Comparison of ENCODE assay signal across 9 mouse cellular contexts in genomic region chr6:17358896-17359690, GRCm38 (mm10). TPM values are rescaled to one million over a fixed set of nuclear protein-coding genes. Genes with fewer than 3 reads are reported as not detected.
DNase-seq lines count a peak whose midpoint lies in the region; ATAC-seq lines count a peak whose summit lies in the region.
"Had no signal": no experiment of that assay in that cellular context is flagged by ENCODE, and none has a peak within 500 bp of the region (broad histone marks: within the 10 kb centered on the region; RNA-seq: fewer than 3 reads in every experiment).

No protein-coding gene starts in this region.

- WGBS in kidney, embryonic 14.5 days: 16% methylated on average over 6 of the region's 6 CpGs
- WGBS in forebrain, embryonic 14.5 days: 16% methylated on average over 6 of the region's 6 CpGs

- H3K9ac ChIP-seq in kidney, embryonic 14.5 days (ENCODE audit: low read depth, low read length): no peak overlapping the region
- H3K9ac ChIP-seq in forebrain, embryonic 14.5 days (ENCODE audit: low read length): no peak overlapping the region
- H3K9ac ChIP-seq: embryonic facial prominence, embryonic 15.5 days had no signal

- no peak overlapping the region for H3K4me2 ChIP-seq in kidney, embryonic 14.5 days (replicated peaks; ENCODE audit: low read depth, low read length)
- H3K4me2 ChIP-seq in forebrain, embryonic 14.5 days (ENCODE audit: low read length): no peak overlapping the region
- H3K4me2 ChIP-seq: embryonic facial prominence, embryonic 15.5 days had no signal

- DNase-seq in kidney, adult 18-20 months: peak; percentile 25
- DNase-seq in CD8-positive naive resting alpha-beta T cell, adult 2 months (ENCODE audit: low read depth in 2 of 2, low spot score in 2 of 2): peak; percentile 2 to 19
- peak; percentile 84 for DNase-seq in forebrain, embryonic 14.5 days (ENCODE audit: low spot score)
- DNase-seq in kidney, postnatal 14 days: peak; percentile 44
- DNase-seq in telencephalon, adult 2 months (ENCODE audit: low read depth, low spot score): peak; percentile 42

- H3K9me3 ChIP-seq in kidney, embryonic 14.5 days (ENCODE audit: control insufficient read depth, low read length): no peaks in the 10 kb centered on the region
- H3K9me3 ChIP-seq in forebrain, embryonic 14.5 days (replicated peaks; ENCODE audit: control insufficient read depth, low read length): no peaks in the 10 kb centered on the region
- H3K9me3 ChIP-seq: embryonic facial prominence, embryonic 15.5 days had no signal

- ATAC-seq in kidney, embryonic 14.5 days (ENCODE audit: low FRiP score, low TSS enrichment): no peak
- ATAC-seq in forebrain, embryonic 14.5 days: peak; percentile 85
- ATAC-seq in megakaryocyte progenitor cell, adult 5-6 weeks (replicated peaks; ENCODE audit: poor library complexity): peak; percentile 63

- H3K4me1 ChIP-seq in kidney, embryonic 14.5 days (ENCODE audit: control insufficient read depth, insufficient read depth, low read length): no peaks in the 10 kb centered on the region
- peaks cover 7% of the 10 kb centered on the region for H3K4me1 ChIP-seq in brown adipose tissue, adult 24 weeks (ENCODE audit: control insufficient read depth, insufficient read depth, insufficient read length, low read length)
- no peaks in the 10 kb centered on the region for H3K4me1 ChIP-seq in forebrain, embryonic 14.5 days (ENCODE audit: control insufficient read depth, insufficient read depth, low read length)
- H3K4me1 ChIP-seq: embryonic facial prominence, embryonic 15.5 days had no signal

- no peaks in the 10 kb centered on the region for H3K27me3 ChIP-seq in kidney, embryonic 14.5 days (ENCODE audit: control insufficient read depth, insufficient read depth, low read length)
- no peaks in the 10 kb centered on the region for H3K27me3 ChIP-seq in forebrain, embryonic 14.5 days (replicated peaks; ENCODE audit: control insufficient read depth, insufficient read depth, low read length)
- H3K27me3 ChIP-seq: embryonic facial prominence, embryonic 15.5 days had no signal

- no peaks in the 10 kb centered on the region for H3K36me3 ChIP-seq in kidney, embryonic 14.5 days (ENCODE audit: control insufficient read depth, insufficient read depth, low read length)
- no peaks in the 10 kb centered on the region for H3K36me3 ChIP-seq in forebrain, embryonic 14.5 days (ENCODE audit: control insufficient read depth, insufficient read depth, low read length)
- H3K36me3 ChIP-seq: embryonic facial prominence, embryonic 15.5 days had no signal

- H3K4me3 ChIP-seq in kidney, embryonic 14.5 days (ENCODE audit: low read length): no peak overlapping the region
- no peak overlapping the region for H3K4me3 ChIP-seq in brown adipose tissue, adult 24 weeks (ENCODE audit: insufficient read depth, low read depth, low read length)
- H3K4me3 ChIP-seq in forebrain, embryonic 14.5 days (ENCODE audit: low read depth, low read length): no peak overlapping the region
- H3K4me3 ChIP-seq: embryonic facial prominence, embryonic 15.5 days had no signal

- H3K27ac ChIP-seq in kidney, embryonic 14.5 days (ENCODE audit: low read depth, low read length): no peak overlapping the region
- peak overlapping the region; percentile 67 for H3K27ac ChIP-seq in brown adipose tissue, adult 24 weeks (replicated peaks; ENCODE audit: low read depth, low read length)
- no peak overlapping the region for H3K27ac ChIP-seq in forebrain, embryonic 14.5 days (ENCODE audit: low read depth, low read length)
- H3K27ac ChIP-seq: embryonic facial prominence, embryonic 15.5 days had no signal

RNA-seq across cellular contexts. Expression of gene Cav1, which starts 53.0 kb away (rescaled TPM):
- polyA plus RNA-seq in kidney, embryonic 14.5 days (2014; fragmentation: Nextera tagmentation; extraction: Ambion mirVana): 49.2 and 52.9 TPM in 2 replicates
- 735 and 867 TPM in 2 replicates for polyA plus RNA-seq in brown adipose tissue, adult 24 weeks (2012; ENCODE audit: insufficient read depth, insufficient read length, missing spikeins)
- polyA plus RNA-seq in forebrain, embryonic 14.5 days (2014; fragmentation: Nextera tagmentation; extraction: Ambion mirVana): 32.3 and 40.3 TPM in 2 replicates
- not detected in 2 replicates for total RNA-seq in megakaryocyte progenitor cell, adult 5-6 weeks (2015)
- not detected in 2 replicates for total RNA-seq in megakaryocyte progenitor cell, adult 5-6 weeks (2017)

Comparison
In these comparisons a context has a peak if more than half of its experiments do, and no peak if none do; other contexts are left out.
1. DNase-seq: peak in every context shown above with its lines; median percentile 84 in forebrain, embryonic 14.5 days; 44 in kidney, postnatal 14 days; 42 in telencephalon, adult 2 months; 25 in kidney, adult 18-20 months; 10 in CD8-positive naive resting alpha-beta T cell, adult 2 months.
2. RNA of gene Cav1, which starts 53.0 kb away (polyA plus RNA-seq): 735 to 867 TPM in brown adipose tissue, adult 24 weeks; 49.2 to 52.9 TPM in kidney, embryonic 14.5 days and 32.3 to 40.3 TPM in forebrain, embryonic 14.5 days; every median in the first group is over 10 times any median in the second.